Mouse (Mus musculus) heart, embryonic 11.5 days (tissue): Measurements from ENCODE around the gene Rsg1. TPM values are rescaled to one million over a fixed set of nuclear protein-coding genes. Genes with fewer than 3 reads are reported as not detected.

ENCODE experiments used
- ATAC-seq: fragments of 200-750 bp; cut with Nextera tagmentation; replicated peaks from 2 replicates; pipeline ENCODE4 v1.8.0; 2017; ENCODE audit warnings: moderate library complexity; ENCODE audit not compliant: insufficient number of reproducible peaks, low FRiP score, low TSS enrichment
- H3K27ac ChIP-seq: fragments of 300-500 bp; sonication (generic); 2 replicates; pipeline ENCODE4 v1.5.1; 2014; ENCODE audit warnings: mild to moderate bottlenecking, low read depth, low read length
- H3K27me3 ChIP-seq: fragments of 300-500 bp; sonication (generic); 2 replicates; pipeline ENCODE4 v1.6.1; 2014; ENCODE audit warnings: mild to moderate bottlenecking, low read length, mixed read lengths; ENCODE audit not compliant: control insufficient read depth, insufficient read depth
- H3K36me3 ChIP-seq: fragments of 300-500 bp; sonication (generic); 2 replicates; pipeline ENCODE4 v1.6.1; 2014; ENCODE audit warnings: mild to moderate bottlenecking, low read length, moderate library complexity, mixed read lengths; ENCODE audit not compliant: control insufficient read depth, insufficient read depth
- H3K4me1 ChIP-seq: fragments of 300-500 bp; sonication (generic); 2 replicates; pipeline ENCODE4 v1.6.1; 2014; ENCODE audit warnings: low read length; ENCODE audit not compliant: control insufficient read depth, insufficient read depth
- H3K4me2 ChIP-seq: fragments of 300-500 bp; sonication (generic); 2 replicates; pipeline ENCODE4 v1.6.1; 2014; ENCODE audit warnings: mild to moderate bottlenecking, moderate library complexity
- H3K4me3 ChIP-seq: fragments of 300-500 bp; sonication (generic); 2 replicates; pipeline ENCODE4 v1.5.1; 2014; ENCODE audit warnings: low read depth, low read length
- H3K9ac ChIP-seq: fragments of 300-500 bp; sonication (generic); 2 replicates; pipeline ENCODE4 v1.6.1; 2014; ENCODE audit warnings: mild to moderate bottlenecking, low read depth, low read length, moderate library complexity
- H3K9me3 ChIP-seq: fragments of 300-500 bp; sonication (generic); replicated peaks from 2 replicates; pipeline ENCODE4 v1.6.1; 2016; ENCODE audit warnings: low read length; ENCODE audit not compliant: control insufficient read depth
- WGBS: fragments of 180-500 bp; shearing (Covaris S2); extraction: QIAGEN DNeasy Blood & Tissue Kit; methylation state at CpG from one replicate; pipeline ENCODE4 v1.1.7; 2014; ENCODE audit not compliant: insufficient replicate concordance; 5-methylcytosine and 5-hydroxymethylcytosine counted together
- polyA plus RNA-seq: library from polyadenylated mRNA; unstranded; fragments of >200 nt; fragmentation: Nextera tagmentation; extraction: Ambion mirVana; gene quantifications from 2 replicates; pipeline ENCODE4 v1.2.1, GENCODE M21; 2014

Gene Rsg1
- polyA plus RNA-seq, 1 experiment from 2014 or later = 2.0 TPM

- Histone ChIP-seq H3K9ac (peak overlapping the region; percentile 69), H3K27ac (no peak overlapping the region), H3K4me3 (peak overlapping the region; percentile 54), H3K36me3 (no peaks in the 10 kb centered on the region), H3K27me3 (no peaks in the 10 kb centered on the region), H3K9me3 (no peaks in the 10 kb centered on the region), H3K4me2 (peak overlapping the region; percentile 97), H3K4me1 (0 out of 2 replicates have a peak, but pooled peaks cover 5% of the 10 kb centered on the region)
- WGBS = 4% methylated on average over 16 of the region's 16 CpGs
- ATAC-seq = no peak
Observed at GRCm38 (mm10) chr4:141214337-141214851, 638 bp downstream of the Rsg1 start.

GRCm38 (mm10) chr4:141219583-141220213 is 5.9 kb downstream of the Rsg1 start:
- no peak for ATAC-seq
- WGBS = 86% methylated on average over 20 of the region's 20 CpGs
- Histone ChIP-seq H3K27me3 (no peaks in the 10 kb centered on the region), H3K4me3 (no peak overlapping the region), H3K9me3 (no peaks in the 10 kb centered on the region), H3K4me1 (no peaks in the 10 kb centered on the region), H3K4me2 (no peak overlapping the region), H3K27ac (no peak overlapping the region), H3K9ac (no peak overlapping the region), H3K36me3 (no peaks in the 10 kb centered on the region)

GRCm38 (mm10) chr4:141221848-141222247 is 8.1 kb downstream of the Rsg1 start:
- Histone ChIP-seq H3K4me1 (no peaks in the 10 kb centered on the region), H3K4me3 (no peak overlapping the region), H3K9me3 (no peaks in the 10 kb centered on the region)

GRCm38 (mm10) chr4:141222752-141223151 is 9.0 kb downstream of the Rsg1 start:
- Histone ChIP-seq H3K9ac (no peak overlapping the region), H3K4me3 (no peak overlapping the region), H3K27me3 (no peaks in the 10 kb centered on the region), H3K27ac (no peak overlapping the region), H3K9me3 (no peaks in the 10 kb centered on the region), H3K36me3 (no peaks in the 10 kb centered on the region), H3K4me1 (no peaks in the 10 kb centered on the region), H3K4me2 (no peak overlapping the region)
- WGBS = 87% methylated on average over 5 of the region's 5 CpGs
- no peak for ATAC-seq

More at GRCm38 (mm10) chr4:141221848-141222247, 8.1 kb downstream of the Rsg1 start:
- ATAC-seq = no peak
- Histone ChIP-seq H3K9ac (no peak overlapping the region), H3K27ac (no peak overlapping the region), H3K36me3 (no peaks in the 10 kb centered on the region), H3K27me3 (no peaks in the 10 kb centered on the region), H3K4me2 (no peak overlapping the region)
- WGBS = 60% methylated on average over 2 of the region's 2 CpGs

- H3K4me2 ChIP-seq = no peak overlapping the region
- H3K9me3 ChIP-seq = no peaks in the 10 kb centered on the region
- H3K27ac ChIP-seq = no peak overlapping the region
- WGBS = 80% methylated on average over 7 of the region's 7 CpGs
- H3K36me3 ChIP-seq = no peaks in the 10 kb centered on the region
- peaks cover 4% of the 10 kb centered on the region; the same call in 1 of the 2 replicates for H3K27me3 ChIP-seq
- no peak for ATAC-seq
- H3K4me3 ChIP-seq = no peak overlapping the region
- no peak overlapping the region for H3K9ac ChIP-seq
- H3K4me1 ChIP-seq = peaks cover 8% of the 10 kb centered on the region; the same call in 1 of the 2 replicates
Observed at GRCm38 (mm10) chr4:141228687-141229086, 14.9 kb downstream of the Rsg1 start.

- no peak for ATAC-seq
- no peak overlapping the region for H3K27ac ChIP-seq
- no peaks in the 10 kb centered on the region for H3K9me3 ChIP-seq
- no peak overlapping the region for H3K9ac ChIP-seq
- peaks cover 22% of the 10 kb centered on the region for H3K27me3 ChIP-seq
- H3K36me3 ChIP-seq = no peaks in the 10 kb centered on the region
- no peak overlapping the region for H3K4me2 ChIP-seq
- no peak overlapping the region for H3K4me3 ChIP-seq
- WGBS = 81% methylated on average over 4 of the region's 4 CpGs
- peaks cover 8% of the 10 kb centered on the region; the same call in 1 of the 2 replicates for H3K4me1 ChIP-seq
Observed at GRCm38 (mm10) chr4:141233196-141233595, 19.4 kb downstream of the Rsg1 start.

GRCm38 (mm10) chr4:141235537-141236111 is 21.9 kb downstream of the Rsg1 start:
- Histone ChIP-seq H3K36me3 (no peaks in the 10 kb centered on the region), H3K4me1 (peaks cover 9% of the 10 kb centered on the region), H3K27me3 (peaks cover 43% of the 10 kb centered on the region), H3K9me3 (no peaks in the 10 kb centered on the region), H3K9ac (no peak overlapping the region), H3K4me3 (no peak overlapping the region), H3K4me2 (no peak overlapping the region), H3K27ac (no peak overlapping the region)
- no peak for ATAC-seq
- WGBS = 57% methylated on average over 6 of the region's 6 CpGs

GRCm38 (mm10) chr4:141236856-141237255 is 23.1 kb downstream of the Rsg1 start:
- Histone ChIP-seq H3K27ac (no peak overlapping the region), H3K4me3 (no peak overlapping the region), H3K9me3 (no peaks in the 10 kb centered on the region), H3K9ac (no peak overlapping the region), H3K36me3 (no peaks in the 10 kb centered on the region), H3K4me1 (peaks cover 14% of the 10 kb centered on the region), H3K4me2 (no peak overlapping the region), H3K27me3 (peaks cover 50% of the 10 kb centered on the region)
- WGBS = 61% methylated on average over 3 of the region's 3 CpGs
- no peak for ATAC-seq
